Mouse (Mus musculus) MEL (cell line): Measurements from ENCODE around the gene Pld1. TPM values are rescaled to one million over a fixed set of nuclear protein-coding genes. Genes with fewer than 3 reads are reported as not detected.

ENCODE experiments used
- DNase-seq: peaks from one replicate; pipeline ENCODE4 v3.0.0; 2011; ENCODE audit warnings: low read depth, low spot score
- H3K27ac ChIP-seq: 2 replicates; pipeline ENCODE4 v1.5.1; 2012; ENCODE audit warnings: low read depth, mild to moderate bottlenecking, control low read depth, low read length, moderate library complexity; ENCODE audit not compliant: control insufficient read depth
- H3K27me3 ChIP-seq, 2 experiments: fragments of 150-350 bp in 1 of 2; sonication (generic) in 1 of 2; 2 replicates each; pipeline ENCODE4 v1.6.1; 2012; ENCODE audit warnings: low read length in 2 of 2, mild to moderate bottlenecking in 2 of 2, improper control_type of control experiment in 1 of 2, moderate library complexity in 1 of 2; ENCODE audit not compliant: insufficient read depth in 2 of 2, control insufficient read depth in 1 of 2
- H3K36me3 ChIP-seq, 2 experiments: 2 replicates each; pipeline ENCODE4 v1.6.1; 2012 to 2014; ENCODE audit warnings: low read length in 2 of 2, improper control_type of control experiment in 1 of 2, inconsistent platforms in 1 of 2, mild to moderate bottlenecking in 1 of 2; ENCODE audit not compliant: insufficient read depth in 2 of 2, control insufficient read depth in 1 of 2
- H3K4me1 ChIP-seq, 2 experiments: fragments of 150-350 bp in 1 of 2; sonication (generic) in 1 of 2; 2 replicates each; pipeline ENCODE4 v1.6.1; 2012; ENCODE audit warnings: low read length in 2 of 2, improper control_type of control experiment in 1 of 2, mild to moderate bottlenecking in 1 of 2; ENCODE audit not compliant: insufficient read depth in 2 of 2, control insufficient read depth in 1 of 2
- H3K4me3 ChIP-seq, 2 experiments: fragments of 150-350 bp in 1 of 2; sonication (generic) in 1 of 2; 2 replicates each; pipeline ENCODE4 v1.5.1; 2012; ENCODE audit warnings: low read depth in 2 of 2, low read length in 2 of 2, mild to moderate bottlenecking in 2 of 2, moderate library complexity in 2 of 2, control low read depth in 1 of 2, improper control_type of control experiment in 1 of 2; ENCODE audit not compliant: control insufficient read depth in 1 of 2, insufficient read depth in 1 of 2
- H3K79me2 ChIP-seq: 2 replicates; pipeline ENCODE4 v1.6.1; 2012; ENCODE audit warnings: mild to moderate bottlenecking, low read length, moderate library complexity; ENCODE audit not compliant: control insufficient read depth, poor library complexity, insufficient read depth
- H3K9ac ChIP-seq: 2 replicates; pipeline ENCODE4 v1.6.1; 2012; ENCODE audit warnings: low read depth, mild to moderate bottlenecking, control low read depth, low read length, moderate library complexity; ENCODE audit not compliant: control insufficient read depth, poor library complexity, severe bottlenecking
- H3K9me3 ChIP-seq: fragments of 150-350 bp; sonication (generic); replicated peaks from 2 replicates; pipeline ENCODE4 v1.6.1; 2012; ENCODE audit warnings: mild to moderate bottlenecking, low read length, improper control_type of control experiment, moderate library complexity; ENCODE audit not compliant: insufficient read depth
- BHLHE40 ChIP-seq: IDR thresholded peaks from 2 replicates; pipeline ENCODE4 v1.6.1; 2012; ENCODE audit warnings: low read depth, mild to moderate bottlenecking, inconsistent platforms, low read length, improper control_type of control experiment, borderline replicate concordance
- HCFC1 ChIP-seq: IDR thresholded peaks from 2 replicates; pipeline ENCODE4 v1.6.1; 2012; ENCODE audit warnings: low read depth, mild to moderate bottlenecking, inconsistent platforms, low read length, improper control_type of control experiment, moderate library complexity
- MAFK ChIP-seq: IDR thresholded peaks from 2 replicates; pipeline ENCODE4 v1.6.1; 2011; ENCODE audit warnings: low read depth, mild to moderate bottlenecking, low read length, improper control_type of control experiment, borderline replicate concordance
- MAX ChIP-seq: IDR thresholded peaks from 2 replicates; pipeline ENCODE4 v1.6.1; 2011; ENCODE audit warnings: low read length, improper control_type of control experiment
- MAZ ChIP-seq: IDR thresholded peaks from 2 replicates; pipeline ENCODE4 v1.6.1; 2012; ENCODE audit warnings: low read depth, mild to moderate bottlenecking, inconsistent platforms, low read length, improper control_type of control experiment
- MEF2A ChIP-seq: IDR thresholded peaks from 2 replicates; pipeline ENCODE4 v1.6.1; 2014; ENCODE audit warnings: low read depth, mild to moderate bottlenecking, inconsistent platforms, low read length, improper control_type of control experiment; ENCODE audit not compliant: poor library complexity, insufficient replicate concordance, severe bottlenecking; ENCODE audit errors: extremely low read depth
- MXI1 ChIP-seq: IDR thresholded peaks from 2 replicates; pipeline ENCODE4 v1.6.1; 2011; ENCODE audit warnings: mild to moderate bottlenecking, low read depth, low read length, improper control_type of control experiment
- MYB ChIP-seq: IDR thresholded peaks from 2 replicates; pipeline ENCODE4 v1.6.1; 2011; ENCODE audit warnings: mild to moderate bottlenecking, low read depth, low read length, improper control_type of control experiment
- NELFE ChIP-seq: IDR thresholded peaks from 2 replicates; pipeline ENCODE4 v1.6.1; 2011; ENCODE audit warnings: low read depth, low read length, improper control_type of control experiment
- NRF1 ChIP-seq: IDR thresholded peaks from 2 replicates; pipeline ENCODE4 v1.6.1; 2014; ENCODE audit warnings: low read depth, mild to moderate bottlenecking, inconsistent platforms, low read length, improper control_type of control experiment, moderate library complexity; ENCODE audit not compliant: poor library complexity, insufficient read depth, severe bottlenecking
- POLR2A ChIP-seq, 2 experiments: IDR thresholded peaks; 2 replicates each; pipeline ENCODE4 v1.6.1; 2011 to 2012; ENCODE audit warnings: low read length in 2 of 2, mild to moderate bottlenecking in 2 of 2, control low read depth in 1 of 2, improper control_type of control experiment in 1 of 2, low read depth in 1 of 2, moderate library complexity in 1 of 2; ENCODE audit not compliant: control insufficient read depth in 1 of 2, insufficient read depth in 1 of 2, poor library complexity in 1 of 2
- POLR2AphosphoS2 ChIP-seq: IDR thresholded peaks from 2 replicates; pipeline ENCODE4 v1.6.1; 2011; ENCODE audit warnings: low read length, improper control_type of control experiment
- SIN3A ChIP-seq: IDR thresholded peaks from 2 replicates; pipeline ENCODE4 v1.6.1; 2012; ENCODE audit warnings: low read length, improper control_type of control experiment, inconsistent platforms
- SMC3 ChIP-seq: IDR thresholded peaks from 2 replicates; pipeline ENCODE4 v1.6.1; 2011; ENCODE audit warnings: low read depth, low read length, improper control_type of control experiment
- TAL1 ChIP-seq: IDR thresholded peaks from 2 replicates; pipeline ENCODE4 v1.6.1; 2012; ENCODE audit warnings: mild to moderate bottlenecking, inconsistent platforms, low read length, moderate library complexity, mixed read lengths
- USF2 ChIP-seq, 2 experiments: IDR thresholded peaks; 2 replicates each; pipeline ENCODE4 v1.6.1; 2011 to 2012; ENCODE audit warnings: improper control_type of control experiment in 2 of 2, low read length in 2 of 2, borderline replicate concordance in 1 of 2, inconsistent platforms in 1 of 2, low read depth in 1 of 2, mild to moderate bottlenecking in 1 of 2; ENCODE audit not compliant: insufficient read depth in 1 of 2
- ZMIZ1 ChIP-seq: IDR thresholded peaks from 2 replicates; pipeline ENCODE4 v1.6.1; 2012; ENCODE audit warnings: low read depth, mild to moderate bottlenecking, inconsistent platforms, low read length, improper control_type of control experiment, moderate library complexity
- ZNF384 ChIP-seq: IDR thresholded peaks from 2 replicates; pipeline ENCODE4 v1.6.1; 2012; ENCODE audit warnings: low read depth, mild to moderate bottlenecking, inconsistent platforms, low read length, improper control_type of control experiment
- polyA plus RNA-seq, 2 experiments: library from polyadenylated mRNA; stranded (reverse) in 1 of 2; unstranded in 1 of 2; fragments of >175 nt in 1 of 2; fragments of >200 nt in 1 of 2; gene quantifications; 2 replicates each; pipeline versions ENCODE4 v1.2.1 to v1.2.4; 2012; ENCODE audit warnings: low replicate concordance in 2 of 2, low read depth in 1 of 2; ENCODE audit not compliant: insufficient read length in 2 of 2, insufficient read depth in 1 of 2, missing spikeins in 1 of 2
- total RNA-seq: library from RNA; depleted of rRNA; stranded (reverse); fragments of 300-350 nt; gene quantifications from 2 replicates; pipeline ENCODE4 v1.2.3, GENCODE M21; 2012

The Pld1 gene
- total and polyA plus RNA-seq, 3 experiments = 0.22 TPM; not detected in 2

GRCm38 (mm10) chr3:28008369-28008768, 69.9 kb downstream of the Pld1 start:
- Histone ChIP-seq H3K4me1 (no peaks in the 10 kb centered on the region), H3K79me2 (no peaks in the 10 kb centered on the region), H3K9me3 (no peaks in the 10 kb centered on the region)

DNA sequence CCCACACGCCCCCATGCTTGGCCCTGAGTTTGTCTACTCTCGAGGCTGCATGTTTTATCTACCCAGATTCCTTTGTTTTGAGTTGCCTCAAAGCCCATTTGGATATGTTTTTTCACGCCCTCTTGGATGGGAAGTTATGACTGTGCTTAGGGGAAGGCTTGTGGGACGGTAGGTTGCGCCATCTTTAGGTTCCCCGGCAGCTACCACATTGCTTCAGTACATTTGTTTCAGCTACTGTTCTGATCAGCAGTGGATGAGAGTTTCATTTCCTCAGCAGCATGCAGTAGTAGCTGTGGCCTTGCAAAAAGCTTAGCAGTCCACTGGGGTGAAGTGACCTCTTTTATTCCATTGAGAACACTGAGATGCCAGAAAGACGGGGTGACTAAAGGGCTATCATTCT, 73.7 kb downstream of the Pld1 start:
- no peaks in the 10 kb centered on the region for H3K79me2 ChIP-seq
- DNase-seq = no peak
- no peak overlapping the region for H3K4me3 ChIP-seq
- no peaks in the 10 kb centered on the region for H3K36me3 ChIP-seq
- TF ChIP-seq ZMIZ1 (no peak), POLR2AphosphoS2 (no peak), HCFC1 (no peak), BHLHE40 (no peak)
- no peak overlapping the region for H3K27ac ChIP-seq
- H3K9ac ChIP-seq = no peak overlapping the region
- H3K9me3 ChIP-seq = no peaks in the 10 kb centered on the region
- H3K4me1 ChIP-seq = no peaks in the 10 kb centered on the region
- no peaks in the 10 kb centered on the region for H3K27me3 ChIP-seq

More at GRCm38 (mm10) chr3:28008369-28008768, 69.9 kb downstream of the Pld1 start:
- no peak for DNase-seq
- no peak overlapping the region for H3K9ac ChIP-seq
- no peak overlapping the region for H3K4me3 ChIP-seq
- H3K36me3 ChIP-seq = no peaks in the 10 kb centered on the region
- no peak for TF ChIP-seq SIN3A
- no peak for TF ChIP-seq POLR2A (IDR thresholded peaks at IDR 0.05; ENCODE audit: control insufficient read depth in 1 of 2, insufficient read depth in 1 of 2, low read depth in 1 of 2, low read length in 2 of 2, poor library complexity in 1 of 2)
- TF ChIP-seq MAFK = no peak
- no peak for TF ChIP-seq MYB
- TF ChIP-seq ZNF384 = no peak
- no peak for TF ChIP-seq NRF1
- TF ChIP-seq USF2 (IDR thresholded peaks at IDR 0.05; ENCODE audit: borderline replicate concordance in 1 of 2, insufficient read depth in 1 of 2, low read depth in 1 of 2, low read length in 2 of 2) = no peak
- no peak for TF ChIP-seq TAL1
- TF ChIP-seq NELFE = no peak
- no peak for TF ChIP-seq ZMIZ1
- no peak for TF ChIP-seq MAZ
- no peak for TF ChIP-seq MAX
- no peak for TF ChIP-seq MXI1
- TF ChIP-seq SMC3 = no peak
- no peak for TF ChIP-seq MEF2A
- H3K27ac ChIP-seq = no peak overlapping the region
- H3K27me3 ChIP-seq = no peaks in the 10 kb centered on the region
